Mouse (Mus musculus) megakaryocyte, embryonic 14.5 days (primary cell): ENCODE measurements around the gene Stk10. TPM values are rescaled to one million over a fixed set of nuclear protein-coding genes. Genes with fewer than 3 reads are reported as not detected.

Source experiments
- H3K27me3 ChIP-seq: replicated peaks from 2 replicates; pipeline ENCODE3; 2012; ENCODE audit warnings: inconsistent platforms
- H3K36me3 ChIP-seq: replicated peaks from 2 replicates; pipeline ENCODE3; 2012; ENCODE audit warnings: low read length, inconsistent platforms, mixed read lengths
- H3K4me1 ChIP-seq: 2 replicates; pipeline ENCODE4 v1.6.1; 2012; ENCODE audit warnings: inconsistent platforms
- H3K4me3 ChIP-seq: replicated peaks from 2 replicates; pipeline ENCODE3; 2012; ENCODE audit warnings: moderate library complexity, mild to moderate bottlenecking, inconsistent platforms
- H3K9me3 ChIP-seq: 2 replicates; pipeline ENCODE4 v1.6.1; 2012; ENCODE audit warnings: inconsistent platforms
- FLI1 ChIP-seq: IDR thresholded peaks from 2 replicates; pipeline ENCODE4 v1.6.1; 2012; ENCODE audit warnings: low read length, inconsistent platforms, mixed read lengths
- GATA1 ChIP-seq: IDR thresholded peaks from 3 replicates; pipeline ENCODE4 v1.6.1; 2012; ENCODE audit warnings: mixed read lengths, low read length, inconsistent platforms, borderline replicate concordance
- polyA plus RNA-seq: library from polyadenylated mRNA; stranded (reverse); fragments of >175 nt; gene quantifications from 2 replicates; pipeline ENCODE4 v1.2.3, GENCODE M21; 2012; ENCODE audit warnings: low replicate concordance; ENCODE audit not compliant: insufficient read depth

Gene Stk10
- polyA plus RNA-seq, 1 experiment = 28.3 TPM

- no peak for TF ChIP-seq GATA1
- TF ChIP-seq FLI1 = no peak
- no peaks in the 10 kb centered on the region for H3K27me3 ChIP-seq
- peak overlapping the region; percentile 46 for H3K4me3 ChIP-seq
- H3K9me3 ChIP-seq = no peaks in the 10 kb centered on the region
- peaks cover 95% of the 10 kb centered on the region for H3K36me3 ChIP-seq
- peaks cover 94% of the 10 kb centered on the region for H3K4me1 ChIP-seq
These were observed 21.3 kb downstream of the Stk10 start for GRCm38 (mm10) chr11:32554141-32555091.

GRCm38 (mm10) chr11:32555103-32555689 is 22.1 kb downstream of the Stk10 start:
- Histone ChIP-seq H3K27me3 (no peaks in the 10 kb centered on the region), H3K9me3 (no peaks in the 10 kb centered on the region), H3K4me3 (no peak overlapping the region), H3K36me3 (peaks cover 93% of the 10 kb centered on the region), H3K4me1 (peaks cover 91% of the 10 kb centered on the region)
- no peak for TF ChIP-seq FLI1
- TF ChIP-seq GATA1 = no peak

GRCm38 (mm10) chr11:32556333-32556990 is 23.4 kb downstream of the Stk10 start:
- H3K4me1 ChIP-seq = peaks cover 91% of the 10 kb centered on the region
- no peak overlapping the region for H3K4me3 ChIP-seq
- peaks cover 92% of the 10 kb centered on the region for H3K36me3 ChIP-seq

GRCm38 (mm10) chr11:32558026-32558425 is 24.9 kb downstream of the Stk10 start:
- no peak overlapping the region for H3K4me3 ChIP-seq
- H3K27me3 ChIP-seq = no peaks in the 10 kb centered on the region
- H3K9me3 ChIP-seq = no peaks in the 10 kb centered on the region
- H3K36me3 ChIP-seq = peaks cover 91% of the 10 kb centered on the region
- H3K4me1 ChIP-seq = peaks cover 91% of the 10 kb centered on the region
- TF ChIP-seq GATA1 (no peak), FLI1 (no peak)

More at GRCm38 (mm10) chr11:32556333-32556990, 23.4 kb downstream of the Stk10 start:
- TF ChIP-seq GATA1 = no peak
- TF ChIP-seq FLI1 = no peak
- H3K9me3 ChIP-seq = no peaks in the 10 kb centered on the region
- H3K27me3 ChIP-seq = no peaks in the 10 kb centered on the region

- peak overlapping the region; percentile 28 for H3K4me3 ChIP-seq
- H3K4me1 ChIP-seq = peaks cover 91% of the 10 kb centered on the region
- no peaks in the 10 kb centered on the region for H3K27me3 ChIP-seq
- H3K36me3 ChIP-seq = peaks cover 91% of the 10 kb centered on the region
- no peaks in the 10 kb centered on the region for H3K9me3 ChIP-seq
- TF ChIP-seq FLI1 (no peak), GATA1 (no peak)
These were observed 25.6 kb downstream of the Stk10 start for GRCm38 (mm10) chr11:32558677-32559076.

- Histone ChIP-seq H3K4me1 (peaks cover 91% of the 10 kb centered on the region), H3K4me3 (no peak overlapping the region), H3K9me3 (no peaks in the 10 kb centered on the region), H3K27me3 (no peaks in the 10 kb centered on the region), H3K36me3 (peaks cover 90% of the 10 kb centered on the region)
- no peak for TF ChIP-seq GATA1
- TF ChIP-seq FLI1 = no peak
These were observed 27.1 kb downstream of the Stk10 start for GRCm38 (mm10) chr11:32560015-32560770.

- Histone ChIP-seq H3K27me3 (no peaks in the 10 kb centered on the region), H3K4me3 (peak overlapping the region; percentile 71), H3K9me3 (no peaks in the 10 kb centered on the region), H3K36me3 (peaks cover 91% of the 10 kb centered on the region), H3K4me1 (peaks cover 94% of the 10 kb centered on the region)
- TF ChIP-seq GATA1 (no peak), FLI1 (no peak)
These were observed 28.6 kb downstream of the Stk10 start for GRCm38 (mm10) chr11:32561465-32562355.

GRCm38 (mm10) chr11:32562706-32563105 is 29.6 kb downstream of the Stk10 start:
- no peak for TF ChIP-seq FLI1
- TF ChIP-seq GATA1 = no peak
- Histone ChIP-seq H3K36me3 (peaks cover 91% of the 10 kb centered on the region), H3K4me3 (no peak overlapping the region), H3K9me3 (no peaks in the 10 kb centered on the region), H3K27me3 (no peaks in the 10 kb centered on the region), H3K4me1 (peaks cover 94% of the 10 kb centered on the region)
